Mouse (Mus musculus) monocyte, adult 2 months (primary cell): Measurements from ENCODE around the gene Tmcc1.
A peak's percentile ranks its signal among the peaks of the same experiment; 100 is the strongest.
"Not testable (repeated sequence)": the region's sequence is repeated elsewhere in the genome, so short reads cannot be mapped to it uniquely, and the experiment has no call there.

Experiments used
- DNase-seq, 2 experiments: peaks; one replicate each; pipeline ENCODE4 v3.0.0; 2022; ENCODE audit warnings: low spot score in 2 of 2, low read depth in 1 of 2

Tmcc1 gene

GRCm38 (mm10) chr6:116080756-116081155 lies 112.5 kb downstream of the Tmcc1 start:
- DNase-seq: no peak

- no peak for DNase-seq
Observed at GRCm38 (mm10) chr6:116077608-116078007, 115.7 kb downstream of the Tmcc1 start.

GRCm38 (mm10) chr6:116074892-116075291 lies 118.4 kb downstream of the Tmcc1 start:
- DNase-seq: no peak

GRCm38 (mm10) chr6:116073610-116074009 lies 119.7 kb downstream of the Tmcc1 start:
- no peak for DNase-seq

- peak in 1 of 2 experiments; percentile 5 for DNase-seq
Observed at GRCm38 (mm10) chr6:116072746-116073261, 120.5 kb downstream of the Tmcc1 start.

- no peak for DNase-seq
Observed at GRCm38 (mm10) chr6:116072221-116072745, 121.0 kb downstream of the Tmcc1 start.

GRCm38 (mm10) chr6:116071781-116072180 lies 121.5 kb downstream of the Tmcc1 start:
- no peak for DNase-seq

- DNase-seq: no peak
Observed at GRCm38 (mm10) chr6:116070558-116070957, 122.7 kb downstream of the Tmcc1 start.

GRCm38 (mm10) chr6:116063516-116063915 lies 129.8 kb downstream of the Tmcc1 start:
- DNase-seq: no peak

- not testable (repeated sequence) for DNase-seq
Observed at GRCm38 (mm10) chr6:116059542-116059941, 133.7 kb downstream of the Tmcc1 start.

GRCm38 (mm10) chr6:116058541-116059300 lies 134.6 kb downstream of the Tmcc1 start:
- DNase-seq: no peak

- no peak for DNase-seq
Observed at GRCm38 (mm10) chr6:116056676-116057264, 136.5 kb downstream of the Tmcc1 start.

GRCm38 (mm10) chr6:116055766-116056165 lies 137.5 kb downstream of the Tmcc1 start:
- no peak for DNase-seq

- DNase-seq: no peak
Observed at GRCm38 (mm10) chr6:116055001-116055471, 138.2 kb downstream of the Tmcc1 start.

- DNase-seq: no peak
Observed at GRCm38 (mm10) chr6:116047896-116048295, 145.4 kb downstream of the Tmcc1 start.

GRCm38 (mm10) chr6:116047366-116047765 lies 145.9 kb downstream of the Tmcc1 start:
- no peak for DNase-seq

- DNase-seq: no peak
Observed at GRCm38 (mm10) chr6:116044039-116044438, 149.2 kb downstream of the Tmcc1 start.

GRCm38 (mm10) chr6:116038222-116038621 lies 155.1 kb downstream of the Tmcc1 start:
- DNase-seq: no peak

- DNase-seq: no peak
Observed at GRCm38 (mm10) chr6:116037281-116037831, 155.9 kb downstream of the Tmcc1 start.

- no peak for DNase-seq
Observed at GRCm38 (mm10) chr6:116036555-116036954, 156.7 kb downstream of the Tmcc1 start.

GRCm38 (mm10) chr6:116031052-116031451 lies 162.2 kb downstream of the Tmcc1 start:
- no peak for DNase-seq

- DNase-seq: no peak
Observed at GRCm38 (mm10) chr6:116024666-116025065, 168.6 kb downstream of the Tmcc1 start.
